In the genomic region with DNA sequence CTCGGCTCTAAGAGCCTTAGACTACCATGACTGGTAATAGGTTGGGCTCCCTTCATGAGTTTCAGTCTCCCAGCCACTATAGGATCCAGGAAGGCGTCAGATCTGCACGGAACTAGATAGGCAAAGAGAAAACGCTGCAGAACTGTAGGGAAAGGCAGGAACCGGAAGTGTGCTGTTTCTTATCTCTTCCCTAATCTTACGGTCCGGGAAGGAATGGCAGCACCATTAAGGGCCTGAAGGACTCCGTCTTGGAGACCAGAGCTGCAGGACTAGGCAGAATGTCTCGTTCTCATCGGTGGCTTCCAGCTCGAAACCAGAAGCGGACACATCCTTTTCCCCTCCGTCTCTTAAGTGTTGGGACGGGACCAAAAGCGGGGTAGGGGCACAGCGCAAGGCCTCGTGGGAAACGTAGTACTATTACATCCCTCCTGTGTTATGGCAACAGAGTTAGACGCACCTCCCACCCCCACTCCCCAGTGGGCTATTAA, we compare ENCODE assay signal across 7 mouse cellular contexts. TPM values are rescaled to one million over a fixed set of nuclear protein-coding genes. Genes with fewer than 3 reads are reported as not detected.
DNase-seq lines count a peak whose midpoint lies in the region; ATAC-seq and TF ChIP-seq lines count a peak whose summit lies in the region.

No protein-coding gene starts in this region.

- TF ChIP-seq POLR2A in kidney, adult 2 months (IDR thresholded peaks at IDR 0.05; ENCODE audit: low read depth, low read length), result peak; percentile 26
- TF ChIP-seq POLR2A in small intestine, adult 2 months (IDR thresholded peaks at IDR 0.05; ENCODE audit: low read depth, low read length), result peak; percentile 49; the same call in 1 of the 2 replicates

- ATAC-seq in embryonic facial prominence, embryonic 13.5 days (ENCODE audit: insufficient number of reproducible peaks, insufficient read depth, low FRiP score, low TSS enrichment, low read depth), result peak; percentile 69; the same call in 1 of the 2 replicates
- peak; percentile 85 for ATAC-seq in limb, embryonic 13.5 days (ENCODE audit: low FRiP score, low read depth)
- ATAC-seq in midbrain, embryonic 13.5 days, result peak; percentile 89

- 10% methylated on average over 19 of the region's 19 CpGs for WGBS in embryonic facial prominence, embryonic 13.5 days
- 7% methylated on average over 19 of the region's 19 CpGs for WGBS in kidney, adult 2 months
- 6% methylated on average over 19 of the region's 19 CpGs for WGBS in limb, embryonic 13.5 days
- WGBS in midbrain, embryonic 13.5 days, result 6% methylated on average over 19 of the region's 19 CpGs
- WGBS in small intestine, adult 2 months, result 1% methylated on average over 19 of the region's 19 CpGs

- peak overlapping the region; percentile 84 for H3K27ac ChIP-seq in embryonic facial prominence, embryonic 13.5 days
- H3K27ac ChIP-seq in kidney, adult 2 months (ENCODE audit: insufficient read depth, low read depth, low read length), result peak overlapping the region; percentile 59
- H3K27ac ChIP-seq in limb, embryonic 13.5 days, result peak overlapping the region; percentile 88
- H3K27ac ChIP-seq in midbrain, embryonic 13.5 days, result peak overlapping the region; percentile 75
- H3K27ac ChIP-seq in small intestine, adult 2 months (ENCODE audit: insufficient read depth, low read depth, low read length), result peak overlapping the region; percentile 93

- DNase-seq in brain, adult 2 months (ENCODE audit: low read depth, low spot score), result peak; percentile 91
- DNase-seq in heart, adult 8-10 months (ENCODE audit: low spot score), result peak; percentile 53
- peak; percentile 69 for DNase-seq in kidney, adult 2 months

- no peak for TF ChIP-seq CTCF in kidney, adult 2 months (conservative IDR thresholded peaks at IDR 0.05; ENCODE audit: insufficient read depth, insufficient read length, low read depth, low read length)
- TF ChIP-seq CTCF in small intestine, adult 2 months (IDR thresholded peaks at IDR 0.05; ENCODE audit: extremely low read depth, insufficient read length, insufficient replicate concordance, low read depth, low read length), result no peak

- peaks cover 6% of the 10 kb centered on the region for H3K4me1 ChIP-seq in embryonic facial prominence, embryonic 13.5 days
- peaks cover 3% of the 10 kb centered on the region; the same call in 1 of the 2 replicates for H3K4me1 ChIP-seq in kidney, adult 2 months (ENCODE audit: control insufficient read depth, insufficient read depth, low read length)
- peaks cover 6% of the 10 kb centered on the region; the same call in 1 of the 2 replicates for H3K4me1 ChIP-seq in limb, embryonic 13.5 days
- peaks cover 10% of the 10 kb centered on the region for H3K4me1 ChIP-seq in midbrain, embryonic 13.5 days (replicated peaks)
- H3K4me1 ChIP-seq in small intestine, adult 2 months (ENCODE audit: control insufficient read depth, insufficient read depth, insufficient read length, low read length), result peaks cover 2% of the 10 kb centered on the region; the same call in 1 of the 2 replicates

- no peaks in the 10 kb centered on the region for H3K27me3 ChIP-seq in embryonic facial prominence, embryonic 13.5 days
- H3K27me3 ChIP-seq in kidney, adult 2 months (replicated peaks; ENCODE audit: control insufficient read depth, insufficient read depth, low read length), result no peaks in the 10 kb centered on the region
- no peaks in the 10 kb centered on the region for H3K27me3 ChIP-seq in limb, embryonic 13.5 days
- H3K27me3 ChIP-seq in midbrain, embryonic 13.5 days, result no peaks in the 10 kb centered on the region
- H3K27me3 ChIP-seq in small intestine, adult 2 months (ENCODE audit: control insufficient read depth, insufficient read depth, low read length), result no peaks in the 10 kb centered on the region

- H3K4me3 ChIP-seq in embryonic facial prominence, embryonic 13.5 days, result peak overlapping the region; percentile 48
- peak overlapping the region; percentile 59 for H3K4me3 ChIP-seq in kidney, adult 2 months (ENCODE audit: insufficient read depth, low read depth, low read length)
- peak overlapping the region; percentile 51 for H3K4me3 ChIP-seq in limb, embryonic 13.5 days
- peak overlapping the region; percentile 47 for H3K4me3 ChIP-seq in midbrain, embryonic 13.5 days (replicated peaks)
- peak overlapping the region; percentile 77 for H3K4me3 ChIP-seq in small intestine, adult 2 months (ENCODE audit: low read depth, low read length)

- H3K9ac ChIP-seq in embryonic facial prominence, embryonic 13.5 days, result peak overlapping the region; percentile 71
- H3K9ac ChIP-seq in limb, embryonic 13.5 days, result peak overlapping the region; percentile 66
- peak overlapping the region; percentile 60 for H3K9ac ChIP-seq in midbrain, embryonic 13.5 days (replicated peaks)

- H3K9me3 ChIP-seq in embryonic facial prominence, embryonic 13.5 days, result no peaks in the 10 kb centered on the region
- H3K9me3 ChIP-seq in limb, embryonic 13.5 days, result no peaks in the 10 kb centered on the region
- H3K9me3 ChIP-seq in midbrain, embryonic 13.5 days, result no peaks in the 10 kb centered on the region

- H3K4me2 ChIP-seq in embryonic facial prominence, embryonic 13.5 days, result peak overlapping the region; percentile 59
- H3K4me2 ChIP-seq in limb, embryonic 13.5 days (replicated peaks), result peak overlapping the region; percentile 62
- peak overlapping the region; percentile 62 for H3K4me2 ChIP-seq in midbrain, embryonic 13.5 days (replicated peaks)

- peaks cover 42% of the 10 kb centered on the region for H3K36me3 ChIP-seq in embryonic facial prominence, embryonic 13.5 days
- no peaks in the 10 kb centered on the region for H3K36me3 ChIP-seq in kidney, adult 2 months (ENCODE audit: control insufficient read depth, insufficient read depth, low read length)
- H3K36me3 ChIP-seq in limb, embryonic 13.5 days, result peaks cover 43% of the 10 kb centered on the region
- peaks cover 41% of the 10 kb centered on the region for H3K36me3 ChIP-seq in midbrain, embryonic 13.5 days
- H3K36me3 ChIP-seq in small intestine, adult 2 months (ENCODE audit: control insufficient read depth, insufficient read depth, low read length), result peaks cover 14% of the 10 kb centered on the region

RNA-seq across cellular contexts. Expression of gene Rps5, which starts 11.9 kb away (rescaled TPM):
- 1,116 and 1,158 TPM in 2 replicates for polyA plus RNA-seq in embryonic facial prominence, embryonic 13.5 days (2015; fragmentation: Nextera tagmentation; extraction: Ambion mirVana)
- total RNA-seq in heart, adult 8-10 months (2022), result 100 to 1,000 TPM; 502 to 620 (median 561) TPM
- polyA plus RNA-seq in kidney, adult 2 months (2012; rRNA removed), result 1,384 and 1,441 TPM in 2 replicates
- 1,044 and 1,066 TPM in 2 replicates for polyA plus RNA-seq in limb, embryonic 13.5 days (2015; fragmentation: Nextera tagmentation; extraction: Ambion mirVana)
- 680 and 686 TPM in 2 replicates for polyA plus RNA-seq in midbrain, embryonic 13.5 days (2015; fragmentation: Nextera tagmentation; extraction: Ambion mirVana)
- polyA plus RNA-seq in small intestine, adult 2 months (2012; rRNA removed), result 1,663 and 2,242 TPM in 2 replicates

RNA-seq across cellular contexts. Expression of gene Zscan22, which starts 12.6 kb away (rescaled TPM):
- polyA plus RNA-seq in embryonic facial prominence, embryonic 13.5 days (2015; fragmentation: Nextera tagmentation; extraction: Ambion mirVana), result 19.4 and 20.5 TPM in 2 replicates
- 1 to 10 TPM; 3.8 to 5.5 (median 5.0) TPM for total RNA-seq in heart, adult 8-10 months (2022)
- polyA plus RNA-seq in kidney, adult 2 months (2012; rRNA removed), result 11.6 and 12.5 TPM in 2 replicates
- 15.8 and 20.9 TPM in 2 replicates for polyA plus RNA-seq in limb, embryonic 13.5 days (2015; fragmentation: Nextera tagmentation; extraction: Ambion mirVana)
- 10.4 and 10.5 TPM in 2 replicates for polyA plus RNA-seq in midbrain, embryonic 13.5 days (2015; fragmentation: Nextera tagmentation; extraction: Ambion mirVana)
- 4.0 and 5.6 TPM in 2 replicates for polyA plus RNA-seq in small intestine, adult 2 months (2012; rRNA removed)

RNA-seq across cellular contexts. Expression of gene Rnf225, which starts 17.0 kb away (rescaled TPM):
- polyA plus RNA-seq in embryonic facial prominence, embryonic 13.5 days (2015; fragmentation: Nextera tagmentation; extraction: Ambion mirVana), result 0.66 and 1.1 TPM in 2 replicates
- total RNA-seq in heart, adult 8-10 months (2022), result under 1 TPM; 0.22 to 0.31 (median 0.25) TPM
- polyA plus RNA-seq in kidney, adult 2 months (2012; rRNA removed), result 0.08 and 0.11 TPM in 2 replicates
- 0.42 and 0.64 TPM in 2 replicates for polyA plus RNA-seq in limb, embryonic 13.5 days (2015; fragmentation: Nextera tagmentation; extraction: Ambion mirVana)
- polyA plus RNA-seq in midbrain, embryonic 13.5 days (2015; fragmentation: Nextera tagmentation; extraction: Ambion mirVana), result 0.69 and 1.1 TPM in 2 replicates
- polyA plus RNA-seq in small intestine, adult 2 months (2012; rRNA removed), result 0.22 and 0.41 TPM in 2 replicates

RNA-seq across cellular contexts. Expression of gene Zfp128, which starts 29.2 kb away (rescaled TPM):
- polyA plus RNA-seq in embryonic facial prominence, embryonic 13.5 days (2015; fragmentation: Nextera tagmentation; extraction: Ambion mirVana), result 5.5 and 5.9 TPM in 2 replicates
- 1 to 10 TPM; 3.0 to 3.9 (median 3.5) TPM for total RNA-seq in heart, adult 8-10 months (2022)
- polyA plus RNA-seq in kidney, adult 2 months (2012; rRNA removed), result 1.3 and 1.4 TPM in 2 replicates
- polyA plus RNA-seq in limb, embryonic 13.5 days (2015; fragmentation: Nextera tagmentation; extraction: Ambion mirVana), result 6.4 and 7.3 TPM in 2 replicates
- 7.4 and 7.6 TPM in 2 replicates for polyA plus RNA-seq in midbrain, embryonic 13.5 days (2015; fragmentation: Nextera tagmentation; extraction: Ambion mirVana)
- 0.15 TPM in 2 replicates for polyA plus RNA-seq in small intestine, adult 2 months (2012; rRNA removed)

RNA-seq across cellular contexts. Expression of gene Zfp324, which starts 55.4 kb away (rescaled TPM):
- polyA plus RNA-seq in embryonic facial prominence, embryonic 13.5 days (2015; fragmentation: Nextera tagmentation; extraction: Ambion mirVana), result 14.2 and 15.2 TPM in 2 replicates
- total RNA-seq in heart, adult 8-10 months (2022), result 1 to 10 TPM; 2.7 to 3.2 (median 2.8) TPM
- polyA plus RNA-seq in kidney, adult 2 months (2012; rRNA removed), result 4.8 and 5.9 TPM in 2 replicates
- 12.6 and 13.6 TPM in 2 replicates for polyA plus RNA-seq in limb, embryonic 13.5 days (2015; fragmentation: Nextera tagmentation; extraction: Ambion mirVana)
- 13.7 and 15.4 TPM in 2 replicates for polyA plus RNA-seq in midbrain, embryonic 13.5 days (2015; fragmentation: Nextera tagmentation; extraction: Ambion mirVana)
- polyA plus RNA-seq in small intestine, adult 2 months (2012; rRNA removed), result 3.1 and 3.5 TPM in 2 replicates

Comparison
In these comparisons a context has a peak if more than half of its experiments do, and no peak if none do; other contexts are left out.
1. Peak in every context shown above with its lines: DNase-seq, ATAC-seq, H3K4me3 ChIP-seq and H3K27ac ChIP-seq.